Mouse (Mus musculus): ENCODE measurements around the gene Loxl1. TPM values are rescaled to one million over a fixed set of nuclear protein-coding genes. Genes with fewer than 3 reads are reported as not detected.

Loxl1 gene
- 27.4 TPM for polyA plus RNA-seq (2014; fragmentation: Illumina TruSeq; extraction: RNeasy Lipid Tissue Mini Kit (QIAGEN cat#74804); ENCODE audit: low read depth, low replicate concordance)

GRCm38 (mm10) chr9:58312944-58313359 is at the start of gene Loxl1:
Gene Loxl1 (minus strand): TSS chr9:58313186.

GRCm38 (mm10) chr9:58253033-58253804 is 59.8 kb downstream of the Loxl1 start, which contains the start of gene Stoml1:
Gene Stoml1 (plus strand): TSS chr9:58253164.

GRCm38 (mm10) chr9:58249592-58250192 is 63.3 kb downstream of the Loxl1 start, which contains the start of gene Pml:
Gene Pml (minus strand): TSS chr9:58249786.

Other genes with a start within 250 kb of the Loxl1 start
- 0.34 TPM for gene Stra6, start 249.4 kb downstream of the Loxl1 start, polyA plus RNA-seq (2014; fragmentation: Illumina TruSeq; extraction: RNeasy Lipid Tissue Mini Kit (QIAGEN cat#74804); ENCODE audit: low read depth, low replicate concordance)
- gene Ccdc33, start 194.4 kb downstream of the Loxl1 start, polyA plus RNA-seq (2014; fragmentation: Illumina TruSeq; extraction: RNeasy Lipid Tissue Mini Kit (QIAGEN cat#74804); ENCODE audit: low read depth, low replicate concordance), result not detected
- 37.9 TPM for gene Islr, start 108.9 kb downstream of the Loxl1 start, polyA plus RNA-seq (2014; fragmentation: Illumina TruSeq; extraction: RNeasy Lipid Tissue Mini Kit (QIAGEN cat#74804); ENCODE audit: low read depth, low replicate concordance)
- gene Islr2, start 108.9 kb downstream of the Loxl1 start, polyA plus RNA-seq (2014; fragmentation: Illumina TruSeq; extraction: RNeasy Lipid Tissue Mini Kit (QIAGEN cat#74804); ENCODE audit: low read depth, low replicate concordance), result 0.89 TPM
- 10.6 TPM for gene Pml, start 63.4 kb downstream of the Loxl1 start, polyA plus RNA-seq (2014; fragmentation: Illumina TruSeq; extraction: RNeasy Lipid Tissue Mini Kit (QIAGEN cat#74804); ENCODE audit: low read depth, low replicate concordance)
- 21.8 TPM for gene Stoml1, start 60.0 kb downstream of the Loxl1 start, polyA plus RNA-seq (2014; fragmentation: Illumina TruSeq; extraction: RNeasy Lipid Tissue Mini Kit (QIAGEN cat#74804); ENCODE audit: low read depth, low replicate concordance)
- not detected for gene Tbc1d21, start 57.3 kb upstream of the Loxl1 start, polyA plus RNA-seq (2014; fragmentation: Illumina TruSeq; extraction: RNeasy Lipid Tissue Mini Kit (QIAGEN cat#74804); ENCODE audit: low read depth, low replicate concordance)
- 25.9 TPM for gene Insyn1, start 175.4 kb upstream of the Loxl1 start, polyA plus RNA-seq (2014; fragmentation: Illumina TruSeq; extraction: RNeasy Lipid Tissue Mini Kit (QIAGEN cat#74804); ENCODE audit: low read depth, low replicate concordance)
- gene Cd276, start 242.3 kb upstream of the Loxl1 start, polyA plus RNA-seq (2014; fragmentation: Illumina TruSeq; extraction: RNeasy Lipid Tissue Mini Kit (QIAGEN cat#74804); ENCODE audit: low read depth, low replicate concordance), result 3.6 TPM

Data from heart, adult 10 weeks (tissue).